Mouse (Mus musculus) lung, postnatal 0 days (tissue): ENCODE data around the gene Bckdha. TPM values are rescaled to one million over a fixed set of nuclear protein-coding genes. Genes with fewer than 3 reads are reported as not detected.
A peak's percentile ranks its signal among the peaks of the same experiment; 100 is the strongest.

Experiments
- ATAC-seq: fragments of 200-750 bp; cut with Nextera tagmentation; 2 replicates; pipeline ENCODE4 v1.8.0; 2017; ENCODE audit warnings: moderate library complexity
- DNase-seq: peaks from one replicate; pipeline ENCODE4 v3.0.0-alpha.2; 2016; ENCODE audit warnings: low spot score
- H3K27ac ChIP-seq: fragments of 300-500 bp; sonication (generic); 2 replicates; pipeline ENCODE4 v1.5.1; 2014; ENCODE audit warnings: antibody characterized with exemption, mild to moderate bottlenecking, low read length, mixed read lengths
- H3K27me3 ChIP-seq: fragments of 300-500 bp; sonication (generic); replicated peaks from 2 replicates; pipeline ENCODE4 v1.6.1; 2014; ENCODE audit warnings: low read length, mixed read lengths; ENCODE audit not compliant: insufficient read depth
- H3K36me3 ChIP-seq: fragments of 300-500 bp; sonication (generic); 2 replicates; pipeline ENCODE4 v1.6.1; 2014; ENCODE audit warnings: low read length, mixed read lengths; ENCODE audit not compliant: insufficient read depth
- H3K4me1 ChIP-seq: fragments of 300-500 bp; sonication (generic); 2 replicates; pipeline ENCODE4 v1.6.1; 2014; ENCODE audit warnings: antibody characterized with exemption, low read depth, low read length, mixed read lengths; ENCODE audit not compliant: insufficient read depth
- H3K4me2 ChIP-seq: fragments of 300-500 bp; sonication (generic); replicated peaks from 2 replicates; pipeline ENCODE4 v1.6.1; 2014; ENCODE audit warnings: low read depth, mild to moderate bottlenecking, low read length, moderate library complexity, mixed read lengths
- H3K4me3 ChIP-seq: fragments of 300-500 bp; sonication (generic); 2 replicates; pipeline ENCODE4 v1.5.1; 2014; ENCODE audit warnings: low read depth, low read length
- H3K9ac ChIP-seq: fragments of 300-500 bp; sonication (generic); replicated peaks from 2 replicates; pipeline ENCODE4 v1.6.1; 2014; ENCODE audit warnings: low read depth, mild to moderate bottlenecking
- H3K9me3 ChIP-seq: fragments of 300-500 bp; sonication (generic); 2 replicates; pipeline ENCODE4 v1.6.1; 2016; ENCODE audit warnings: low read length, mixed read lengths
- CTCF ChIP-seq: IDR thresholded peaks from 2 replicates; pipeline ENCODE4 v1.5.1; 2016; ENCODE audit warnings: antibody characterized with exemption, mild to moderate bottlenecking
- EP300 ChIP-seq: IDR thresholded peaks from 2 replicates; pipeline ENCODE4 v1.6.1; 2016; ENCODE audit warnings: antibody characterized with exemption, mild to moderate bottlenecking, control low read depth
- WGBS: fragments of 180-500 bp; shearing (Covaris S2); extraction: QIAGEN DNeasy Blood & Tissue Kit; methylation state at CpG from one replicate; pipeline ENCODE4 v1.1.7; 2014; 5-methylcytosine and 5-hydroxymethylcytosine counted together
- polyA plus RNA-seq: library from polyadenylated mRNA; unstranded; fragments of >200 nt; fragmentation: Nextera tagmentation; extraction: Ambion mirVana; gene quantifications from 2 replicates; pipeline ENCODE4 v1.2.1, GENCODE M21; 2015

Bckdha gene
- polyA plus RNA-seq, 1 experiment from 2014 or later: 71.7 TPM

DNA sequence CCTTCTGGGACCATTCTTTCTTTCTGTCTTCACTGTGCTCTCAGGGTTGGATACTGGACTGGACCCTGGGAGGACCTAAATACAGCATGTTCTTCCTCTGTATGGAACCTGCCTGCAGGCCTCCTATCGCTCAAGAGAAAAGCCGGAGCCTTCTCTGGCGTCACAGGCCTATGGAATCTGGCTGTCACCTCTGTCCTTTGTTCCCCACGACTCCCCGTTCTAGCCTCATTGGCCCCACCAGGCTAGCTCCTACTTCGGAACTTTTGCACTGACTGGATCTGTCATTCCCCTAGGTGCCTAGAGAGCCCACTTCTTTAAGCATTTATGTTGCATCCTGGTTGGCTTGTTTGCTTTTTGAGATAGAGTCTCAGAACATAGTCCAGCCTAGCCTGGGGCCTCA is 25.9 kb upstream of the Bckdha start:
- H3K4me1 ChIP-seq: peaks cover 13% of the 10 kb centered on the region; the same call in 1 of the 2 replicates
- no peak for TF ChIP-seq CTCF
- TF ChIP-seq EP300: no peak
- ATAC-seq (no peak), DNase-seq (no peak)
- no peaks in the 10 kb centered on the region for H3K36me3 ChIP-seq
- 83% methylated on average over 6 of the region's 6 CpGs for WGBS
- H3K9ac ChIP-seq: no peak overlapping the region
- no peaks in the 10 kb centered on the region for H3K27me3 ChIP-seq
- no peak overlapping the region for H3K4me2 ChIP-seq
- no peak overlapping the region for H3K4me3 ChIP-seq
- no peaks in the 10 kb centered on the region for H3K9me3 ChIP-seq
- H3K27ac ChIP-seq: no peak overlapping the region

DNA sequence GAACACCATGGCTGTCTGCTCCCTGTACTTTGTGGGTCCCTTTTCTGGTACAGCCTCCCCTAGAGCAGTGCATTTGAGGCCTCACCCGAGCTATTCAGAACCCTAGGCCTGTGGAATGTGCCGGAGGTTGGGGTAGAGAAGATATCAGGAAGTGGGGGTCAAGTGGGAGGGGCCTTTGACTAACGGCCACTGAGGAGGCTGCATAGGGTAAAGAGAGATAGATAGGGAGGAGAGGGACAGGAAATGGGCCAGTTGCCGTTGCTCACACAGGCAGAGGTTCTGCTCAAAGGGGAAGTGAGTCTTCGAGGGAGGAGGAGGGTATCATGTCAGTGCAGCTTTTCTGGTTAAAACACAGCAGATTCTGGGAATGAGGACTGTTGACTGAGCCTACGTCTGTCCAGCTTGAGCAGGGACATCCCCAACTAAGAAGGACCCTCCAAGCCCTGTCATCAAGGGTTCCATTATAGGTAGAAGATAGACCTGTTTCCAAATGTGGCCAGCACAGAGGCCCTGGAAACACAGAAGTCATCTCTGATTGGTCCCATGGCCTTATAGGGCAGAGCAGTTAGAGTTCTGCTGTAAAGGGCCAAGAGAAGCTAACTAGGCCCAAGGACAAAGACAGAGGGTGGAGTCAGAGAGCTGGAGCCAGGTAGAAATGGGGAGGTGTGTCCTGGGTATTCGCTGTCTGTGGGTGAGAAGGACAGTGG is 24.8 kb upstream of the Bckdha start:
- H3K4me3 ChIP-seq: no peak overlapping the region
- ATAC-seq (no peak), DNase-seq (peak; percentile 55)
- H3K36me3 ChIP-seq: no peaks in the 10 kb centered on the region
- 41% methylated on average over 7 of the region's 7 CpGs for WGBS
- H3K27ac ChIP-seq: no peak overlapping the region
- H3K9ac ChIP-seq: no peak overlapping the region
- no peaks in the 10 kb centered on the region for H3K27me3 ChIP-seq
- no peak for TF ChIP-seq CTCF
- no peak for TF ChIP-seq EP300
- H3K4me2 ChIP-seq: no peak overlapping the region
- peaks cover 13% of the 10 kb centered on the region; the same call in 1 of the 2 replicates for H3K4me1 ChIP-seq
- H3K9me3 ChIP-seq: no peaks in the 10 kb centered on the region

GRCm38 (mm10) chr7:25681341-25682231 is 22.8 kb upstream of the Bckdha start:
- H3K4me3 ChIP-seq: 0 out of 2 replicates have a peak overlapping the region, but pooled peaks have one; percentile 63
- H3K27ac ChIP-seq: no peak overlapping the region
- TF ChIP-seq CTCF (no peak), EP300 (no peak)
- peaks cover 16% of the 10 kb centered on the region for H3K4me1 ChIP-seq
- H3K9ac ChIP-seq: no peak overlapping the region
- no peaks in the 10 kb centered on the region for H3K36me3 ChIP-seq
- no peak for ATAC-seq
- H3K9me3 ChIP-seq: no peaks in the 10 kb centered on the region
- DNase-seq: no peak
- WGBS: 52% methylated on average over 14 of the region's 15 CpGs
- peak overlapping the region; percentile 27 for H3K4me2 ChIP-seq
- H3K27me3 ChIP-seq: no peaks in the 10 kb centered on the region

GRCm38 (mm10) chr7:25680514-25681258 is 21.9 kb upstream of the Bckdha start, which contains the start of gene B9d2:
B9d2 (plus strand) TSS chr7:25680780.
- H3K9ac ChIP-seq: 0 out of 2 replicates have a peak within 1 kb of the TSS, but pooled peaks have one; percentile 39
- H3K27ac ChIP-seq: peak within 1 kb of the TSS; percentile 92
- peak; percentile 98 for DNase-seq
- peak within 1 kb of the TSS; percentile 27 for H3K4me2 ChIP-seq
- peak; percentile 97 for ATAC-seq
- no peaks in the 10 kb centered on the region for H3K36me3 ChIP-seq
- TF ChIP-seq EP300 (no peak), CTCF (peak; percentile 16)
- H3K4me3 ChIP-seq: peak within 1 kb of the TSS; percentile 63
- no peaks in the 10 kb centered on the region for H3K27me3 ChIP-seq
- peaks cover 21% of the 10 kb centered on the region for H3K4me1 ChIP-seq
- WGBS: under 1% methylated on average over 46 of the region's 46 CpGs
- no peaks in the 10 kb centered on the region for H3K9me3 ChIP-seq

DNA sequence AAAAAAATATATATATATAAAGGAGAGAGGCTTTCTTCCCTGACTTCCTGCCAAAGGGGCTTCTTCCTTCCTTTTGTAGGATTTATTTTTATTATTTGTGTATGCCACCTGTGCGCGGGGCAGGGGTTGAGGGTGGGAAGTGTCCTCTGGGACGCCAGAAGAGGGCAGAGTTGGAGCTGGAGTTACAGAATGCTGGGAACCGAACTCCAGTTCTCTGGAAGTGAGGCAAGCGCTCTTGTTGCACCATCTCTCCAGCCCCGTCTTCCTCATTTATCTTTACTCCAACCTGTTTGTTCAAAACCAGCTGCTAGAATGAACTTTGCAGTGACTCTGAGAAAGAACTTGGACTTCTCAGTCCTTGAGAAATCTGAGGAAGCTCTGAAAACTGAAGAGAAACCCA is 21.2 kb upstream of the Bckdha start:
- Histone ChIP-seq H3K4me2 (peak overlapping the region; percentile 27), H3K27me3 (no peaks in the 10 kb centered on the region), H3K9me3 (no peaks in the 10 kb centered on the region), H3K4me1 (peaks cover 24% of the 10 kb centered on the region), H3K9ac (no peak overlapping the region), H3K27ac (peak overlapping the region; percentile 92; the same call in 1 of the 2 replicates), H3K4me3 (peak overlapping the region; percentile 63; the same call in 1 of the 2 replicates), H3K36me3 (no peaks in the 10 kb centered on the region)
- ATAC-seq (no peak), DNase-seq (peak; percentile 59)
- 9% methylated on average over 6 of the region's 6 CpGs for WGBS
- TF ChIP-seq EP300 (peak; percentile 30; the same call in 1 of the 2 replicates), CTCF (peak; percentile 46)
